Mouse (Mus musculus): ENCODE results near the gene Rasal1. TPM values are rescaled to one million over a fixed set of nuclear protein-coding genes. Genes with fewer than 3 reads are reported as not detected.

Rasal1 gene
- 100 to 1,000 TPM; 107 to 122 TPM for total RNA-seq (2021)

- peak; percentile 80 to 87 for DNase-seq (ENCODE audit: extremely low spot score in 1 of 2, low spot score in 2 of 2)
- intact Hi-C loops (cut with DNase I), result loop anchor here (2.0 kb wide), 1 partner anchor 28 kb away; no protein-coding TSS in a partner anchor
Measured at GRCm38 (mm10) chr5:120648569-120649373, at the start of gene Rasal1. Rasal1 (plus strand) TSS chr5:120648812.

GRCm38 (mm10) chr5:120599625-120600024, 49.0 kb upstream of the Rasal1 start:
- DNase-seq (ENCODE audit: extremely low spot score in 1 of 2, low spot score in 2 of 2), result no peak
- intact Hi-C loops (cut with DNase I), result loop anchor here (5.0 kb wide), 1 partner anchor 457 kb away; no protein-coding TSS in a partner anchor

- intact Hi-C loops (cut with DNase I), result loop anchor here (5.0 kb wide), 1 partner anchor 459 kb away; no protein-coding TSS in a partner anchor
- DNase-seq (ENCODE audit: extremely low spot score in 1 of 2, low spot score in 2 of 2), result no peak
Measured at GRCm38 (mm10) chr5:120600946-120601668, 47.5 kb upstream of the Rasal1 start.

GRCm38 (mm10) chr5:120602210-120602609, 46.4 kb upstream of the Rasal1 start:
- intact Hi-C loops (cut with DNase I), result loop anchor here (5.0 kb wide), 1 partner anchor 460 kb away; no protein-coding TSS in a partner anchor
- DNase-seq (ENCODE audit: extremely low spot score in 1 of 2, low spot score in 2 of 2), result no peak

- no peak for DNase-seq (ENCODE audit: extremely low spot score in 1 of 2, low spot score in 2 of 2)
- intact Hi-C loops (cut with DNase I), result loop anchor here (5.0 kb wide), 1 partner anchor 461 kb away; no protein-coding TSS in a partner anchor
Measured at GRCm38 (mm10) chr5:120603515-120603914, 45.1 kb upstream of the Rasal1 start.

GRCm38 (mm10) chr5:120604839-120605238, 43.8 kb upstream of the Rasal1 start:
- DNase-seq (ENCODE audit: extremely low spot score in 1 of 2, low spot score in 2 of 2), result peak in 1 of 2 experiments; percentile 88
- intact Hi-C loops (cut with DNase I), result loop anchor here (2.0 to 5.0 kb wide), 2 partner anchors 100 to 463 kb away; no protein-coding TSS in a partner anchor

GRCm38 (mm10) chr5:120605241-120605661, 43.4 kb upstream of the Rasal1 start:
- DNase-seq (ENCODE audit: extremely low spot score in 1 of 2, low spot score in 2 of 2), result no peak
- intact Hi-C loops (cut with DNase I), result loop anchor here (2.0 kb wide), 1 partner anchor 100 kb away; no protein-coding TSS in a partner anchor

- intact Hi-C loops (cut with DNase I), result loop anchor here (2.0 kb wide), 1 partner anchor 101 kb away; no protein-coding TSS in a partner anchor
- DNase-seq (ENCODE audit: extremely low spot score in 1 of 2, low spot score in 2 of 2), result peak; percentile 90 to 91
Measured at GRCm38 (mm10) chr5:120605688-120606087, 42.9 kb upstream of the Rasal1 start.

GRCm38 (mm10) chr5:120606590-120607200, 41.9 kb upstream of the Rasal1 start:
- intact Hi-C loops (cut with DNase I), result no loop called here
- DNase-seq (ENCODE audit: extremely low spot score in 1 of 2, low spot score in 2 of 2), result no peak

GRCm38 (mm10) chr5:120607335-120607734, 41.3 kb upstream of the Rasal1 start:
- intact Hi-C loops (cut with DNase I), result no loop called here

GRCm38 (mm10) chr5:120609246-120609775, 39.3 kb upstream of the Rasal1 start:
- no peak for DNase-seq (ENCODE audit: extremely low spot score in 1 of 2, low spot score in 2 of 2)
- intact Hi-C loops (cut with DNase I), result no loop called here

More at GRCm38 (mm10) chr5:120607335-120607734, 41.3 kb upstream of the Rasal1 start:
- DNase-seq (ENCODE audit: extremely low spot score in 1 of 2, low spot score in 2 of 2), result no peak

- no peak for DNase-seq (ENCODE audit: extremely low spot score in 1 of 2, low spot score in 2 of 2)
- intact Hi-C loops (cut with DNase I), result no loop called here
Measured at GRCm38 (mm10) chr5:120610906-120611305, 37.7 kb upstream of the Rasal1 start.

GRCm38 (mm10) chr5:120611416-120611815, 37.2 kb upstream of the Rasal1 start:
- DNase-seq (ENCODE audit: extremely low spot score in 1 of 2, low spot score in 2 of 2), result no peak
- intact Hi-C loops (cut with DNase I), result no loop called here

- peak; percentile 97 to 98 for DNase-seq (ENCODE audit: extremely low spot score in 1 of 2, low spot score in 2 of 2)
- intact Hi-C loops (cut with DNase I), result no loop called here
Measured at GRCm38 (mm10) chr5:120612442-120612821, 36.2 kb upstream of the Rasal1 start, which contains the start of the genes Rita1 and Ddx54. Rita1 (minus strand) TSS chr5:120612589. Ddx54 (plus strand) TSS chr5:120612739.

- intact Hi-C loops (cut with DNase I), result no loop called here
Measured at GRCm38 (mm10) chr5:120612822-120613604, 35.6 kb upstream of the Rasal1 start.

GRCm38 (mm10) chr5:120615903-120616302, 32.7 kb upstream of the Rasal1 start:
- intact Hi-C loops (cut with DNase I), result no loop called here
- DNase-seq (ENCODE audit: extremely low spot score in 1 of 2, low spot score in 2 of 2), result peak in 1 of 2 experiments; percentile 55

More at GRCm38 (mm10) chr5:120612822-120613604, 35.6 kb upstream of the Rasal1 start:
- peak; percentile 100 for DNase-seq (ENCODE audit: extremely low spot score in 1 of 2, low spot score in 2 of 2)

- intact Hi-C loops (cut with DNase I), result no loop called here
- DNase-seq (ENCODE audit: extremely low spot score in 1 of 2, low spot score in 2 of 2), result no peak
Measured at GRCm38 (mm10) chr5:120618778-120619177, 29.8 kb upstream of the Rasal1 start.

GRCm38 (mm10) chr5:120619201-120619600, 29.4 kb upstream of the Rasal1 start:
- intact Hi-C loops (cut with DNase I), result no loop called here
- peak in 1 of 2 experiments; percentile 78 for DNase-seq (ENCODE audit: extremely low spot score in 1 of 2, low spot score in 2 of 2)

Measured in left cerebral cortex, postnatal 10 days (tissue).